Mouse (Mus musculus): ENCODE measurements around the gene Gm43738. TPM values are rescaled to one million over a fixed set of nuclear protein-coding genes. Genes with fewer than 3 reads are reported as not detected.

The Gm43738 gene
- polyA plus RNA-seq (2014; fragmentation: Illumina TruSeq; extraction: RNeasy Lipid Tissue Mini Kit (QIAGEN cat#74804); ENCODE audit: low read depth, low replicate concordance): not detected

DNA sequence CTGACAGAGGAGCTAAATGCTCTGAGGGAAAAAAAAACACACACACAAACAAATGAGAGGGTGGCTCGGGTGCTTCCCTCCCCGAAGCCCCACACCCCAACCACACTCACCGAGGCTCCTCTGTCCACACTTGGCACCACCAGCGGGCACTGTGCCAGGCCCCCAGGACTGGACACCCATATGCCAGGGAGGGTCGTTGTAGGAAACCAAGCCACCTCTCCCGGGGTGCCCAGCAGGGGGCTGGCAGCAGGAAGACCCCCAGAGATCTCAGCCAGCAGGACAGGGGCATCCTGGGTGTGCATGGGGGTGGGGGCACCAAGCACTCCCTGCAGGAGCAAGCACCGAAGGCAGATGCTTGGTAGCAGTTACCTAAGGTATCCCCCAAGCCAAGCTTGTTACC, at the start of gene Gm43738:
TSS of gene Gm43738 (minus strand) at position 289 of the 400 bp plus-strand sequence.

DNA sequence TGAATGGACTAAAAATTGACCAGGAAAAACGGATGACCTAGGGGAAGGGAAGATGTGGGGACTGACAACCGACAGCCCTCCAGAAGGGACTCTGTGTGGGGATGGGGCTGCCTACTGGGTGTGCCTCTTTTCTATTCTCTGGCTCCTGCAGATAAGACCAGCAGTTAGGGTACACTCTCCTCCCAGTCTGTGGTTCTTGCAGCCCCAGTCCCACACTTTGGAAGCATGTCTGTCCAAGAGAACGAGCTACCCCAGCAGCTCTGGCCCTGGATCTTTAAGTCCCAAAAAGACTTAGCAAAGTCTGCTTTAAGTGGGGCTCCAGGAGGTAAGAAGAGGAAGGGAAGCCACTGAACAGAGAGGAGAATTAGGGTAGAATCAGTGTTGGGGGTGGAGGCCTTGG, 35.1 kb upstream of the Gm43738 start, which contains the start of gene Pklr:
TSS of gene Pklr (plus strand) at position 185 of the 400 bp plus-strand sequence.

GRCm38 (mm10) chr3:89101812-89102494, 1.1 kb upstream of the Gm43738 start, which contains the start of gene Fdps:
Gene Fdps, minus strand, starts transcription at chr3:89101959.

DNA sequence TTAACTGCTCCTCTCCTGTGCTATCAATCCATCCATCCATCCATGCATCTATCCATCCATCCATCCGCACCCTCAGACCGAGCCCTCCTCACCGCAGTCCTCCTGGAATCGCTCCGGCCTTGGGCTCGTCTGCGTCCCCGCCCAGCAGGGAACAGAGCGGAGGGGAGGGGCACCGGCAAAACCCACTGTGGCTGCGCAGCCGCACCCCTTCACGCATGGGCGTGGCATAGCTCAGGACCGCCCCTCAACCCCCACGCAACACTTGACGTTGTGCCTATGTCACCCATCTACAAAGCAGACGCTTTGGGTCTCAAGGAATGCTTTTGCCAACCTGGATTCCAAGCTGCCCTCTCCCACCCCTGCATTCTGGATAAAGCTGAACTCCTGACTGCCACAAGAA, 7.7 kb downstream of the Gm43738 start, which contains the start of gene Rusc1:
TSS of gene Rusc1 (minus strand) at position 137 of the 400 bp plus-strand sequence.

Other genes starting within 250 kb of the Gm43738 start
- gene Msto1, start 187.1 kb downstream of the Gm43738 start, polyA plus RNA-seq (2014; fragmentation: Illumina TruSeq; extraction: RNeasy Lipid Tissue Mini Kit (QIAGEN cat#74804); ENCODE audit: low read depth, low replicate concordance): 10.2 TPM
- gene Ash1l, start 150.5 kb downstream of the Gm43738 start, polyA plus RNA-seq (2014; fragmentation: Illumina TruSeq; extraction: RNeasy Lipid Tissue Mini Kit (QIAGEN cat#74804); ENCODE audit: low read depth, low replicate concordance): 25.0 TPM
- gene Dap3, start 149.9 kb downstream of the Gm43738 start, polyA plus RNA-seq (2014; fragmentation: Illumina TruSeq; extraction: RNeasy Lipid Tissue Mini Kit (QIAGEN cat#74804); ENCODE audit: low read depth, low replicate concordance): 278 TPM
- 0.76 TPM for gene Rusc1, start 7.8 kb downstream of the Gm43738 start, polyA plus RNA-seq (2014; fragmentation: Illumina TruSeq; extraction: RNeasy Lipid Tissue Mini Kit (QIAGEN cat#74804); ENCODE audit: low read depth, low replicate concordance)
- gene Fdps, start 860 bp upstream of the Gm43738 start, polyA plus RNA-seq (2014; fragmentation: Illumina TruSeq; extraction: RNeasy Lipid Tissue Mini Kit (QIAGEN cat#74804); ENCODE audit: low read depth, low replicate concordance): 22.2 TPM
- not detected for gene Pklr, start 35.0 kb upstream of the Gm43738 start, polyA plus RNA-seq (2014; fragmentation: Illumina TruSeq; extraction: RNeasy Lipid Tissue Mini Kit (QIAGEN cat#74804); ENCODE audit: low read depth, low replicate concordance)
- 0.08 TPM for gene Hcn3, start 59.1 kb upstream of the Gm43738 start, polyA plus RNA-seq (2014; fragmentation: Illumina TruSeq; extraction: RNeasy Lipid Tissue Mini Kit (QIAGEN cat#74804); ENCODE audit: low read depth, low replicate concordance)
- 13.5 TPM for gene Clk2, start 63.7 kb upstream of the Gm43738 start, polyA plus RNA-seq (2014; fragmentation: Illumina TruSeq; extraction: RNeasy Lipid Tissue Mini Kit (QIAGEN cat#74804); ENCODE audit: low read depth, low replicate concordance)
- 8.3 TPM for gene Scamp3, start 76.4 kb upstream of the Gm43738 start, polyA plus RNA-seq (2014; fragmentation: Illumina TruSeq; extraction: RNeasy Lipid Tissue Mini Kit (QIAGEN cat#74804); ENCODE audit: low read depth, low replicate concordance)
- gene Fam189b, start 82.0 kb upstream of the Gm43738 start, polyA plus RNA-seq (2014; fragmentation: Illumina TruSeq; extraction: RNeasy Lipid Tissue Mini Kit (QIAGEN cat#74804); ENCODE audit: low read depth, low replicate concordance): not detected
- gene Gba, start 101.8 kb upstream of the Gm43738 start, polyA plus RNA-seq (2014; fragmentation: Illumina TruSeq; extraction: RNeasy Lipid Tissue Mini Kit (QIAGEN cat#74804); ENCODE audit: low read depth, low replicate concordance): 4.8 TPM
- gene Thbs3, start 114.1 kb upstream of the Gm43738 start, polyA plus RNA-seq (2014; fragmentation: Illumina TruSeq; extraction: RNeasy Lipid Tissue Mini Kit (QIAGEN cat#74804); ENCODE audit: low read depth, low replicate concordance): 3.4 TPM
- gene Mtx1, start 126.0 kb upstream of the Gm43738 start, polyA plus RNA-seq (2014; fragmentation: Illumina TruSeq; extraction: RNeasy Lipid Tissue Mini Kit (QIAGEN cat#74804); ENCODE audit: low read depth, low replicate concordance): 187 TPM
- gene Muc1, start 128.0 kb upstream of the Gm43738 start, polyA plus RNA-seq (2014; fragmentation: Illumina TruSeq; extraction: RNeasy Lipid Tissue Mini Kit (QIAGEN cat#74804); ENCODE audit: low read depth, low replicate concordance): 11.6 TPM
- 13.6 TPM for gene Krtcap2, start 144.9 kb upstream of the Gm43738 start, polyA plus RNA-seq (2014; fragmentation: Illumina TruSeq; extraction: RNeasy Lipid Tissue Mini Kit (QIAGEN cat#74804); ENCODE audit: low read depth, low replicate concordance)
- 0.98 TPM for gene Trim46, start 145.2 kb upstream of the Gm43738 start, polyA plus RNA-seq (2014; fragmentation: Illumina TruSeq; extraction: RNeasy Lipid Tissue Mini Kit (QIAGEN cat#74804); ENCODE audit: low read depth, low replicate concordance)
- gene Dpm3, start 158.3 kb upstream of the Gm43738 start, polyA plus RNA-seq (2014; fragmentation: Illumina TruSeq; extraction: RNeasy Lipid Tissue Mini Kit (QIAGEN cat#74804); ENCODE audit: low read depth, low replicate concordance): not detected
- 1.1 TPM for gene Slc50a1, start 169.5 kb upstream of the Gm43738 start, polyA plus RNA-seq (2014; fragmentation: Illumina TruSeq; extraction: RNeasy Lipid Tissue Mini Kit (QIAGEN cat#74804); ENCODE audit: low read depth, low replicate concordance)
- gene Efna1, start 180.0 kb upstream of the Gm43738 start, polyA plus RNA-seq (2014; fragmentation: Illumina TruSeq; extraction: RNeasy Lipid Tissue Mini Kit (QIAGEN cat#74804); ENCODE audit: low read depth, low replicate concordance): not detected
- 0.11 TPM for gene Efna3, start 221.9 kb upstream of the Gm43738 start, polyA plus RNA-seq (2014; fragmentation: Illumina TruSeq; extraction: RNeasy Lipid Tissue Mini Kit (QIAGEN cat#74804); ENCODE audit: low read depth, low replicate concordance)
- gene Efna4, start 236.9 kb upstream of the Gm43738 start, polyA plus RNA-seq (2014; fragmentation: Illumina TruSeq; extraction: RNeasy Lipid Tissue Mini Kit (QIAGEN cat#74804); ENCODE audit: low read depth, low replicate concordance): not detected
- gene Adam15, start 248.9 kb upstream of the Gm43738 start, polyA plus RNA-seq (2014; fragmentation: Illumina TruSeq; extraction: RNeasy Lipid Tissue Mini Kit (QIAGEN cat#74804); ENCODE audit: low read depth, low replicate concordance): 3.3 TPM

Data from testis, adult 10 weeks (tissue).